Mouse (Mus musculus): ENCODE measurements around the gene Fam229a.
"Not testable (repeated sequence)": the region's sequence is repeated elsewhere in the genome, so short reads cannot be mapped to it uniquely, and the experiment has no call there.

Fam229a gene

GRCm38 (mm10) chr4:129525338-129525737 lies 34.3 kb downstream of the Fam229a start:
- no peak for DNase-seq

- no peak for DNase-seq
Measured at GRCm38 (mm10) chr4:129525889-129526288, 34.9 kb downstream of the Fam229a start.

GRCm38 (mm10) chr4:129528901-129529300 lies 37.9 kb downstream of the Fam229a start:
- not testable (repeated sequence) for DNase-seq

GRCm38 (mm10) chr4:129540012-129540411 lies 49.0 kb downstream of the Fam229a start:
- DNase-seq = no peak
